Mouse (Mus musculus) neural tube, embryonic 15.5 days (tissue): ENCODE measurements at regions not wholly inside any gene's neighbourhood (a gene's known extent, or its start where the extent isn't known, plus 50 kb on each side); places are given as distances from the start of the nearest gene placed in this dataset.

Experiments
- ATAC-seq: fragments of 200-750 bp; cut with Nextera tagmentation; 2 replicates; pipeline ENCODE4 v1.8.0; 2017; ENCODE audit warnings: mild to moderate bottlenecking, moderate TSS enrichment, moderate library complexity; ENCODE audit not compliant: low FRiP score
- H3K27ac ChIP-seq: fragments of 300-500 bp; sonication (generic); replicated peaks from 2 replicates; pipeline ENCODE4 v1.5.1; 2015; ENCODE audit warnings: mild to moderate bottlenecking, inconsistent platforms
- H3K27me3 ChIP-seq: fragments of 300-500 bp; sonication (generic); replicated peaks from 2 replicates; pipeline ENCODE4 v1.6.1; 2015; ENCODE audit warnings: inconsistent platforms
- H3K36me3 ChIP-seq: fragments of 300-500 bp; sonication (generic); 2 replicates; pipeline ENCODE4 v1.6.1; 2015; ENCODE audit warnings: inconsistent platforms
- H3K4me1 ChIP-seq: fragments of 300-500 bp; sonication (generic); 2 replicates; pipeline ENCODE4 v1.6.1; 2015; ENCODE audit warnings: inconsistent platforms
- H3K4me2 ChIP-seq: fragments of 300-500 bp; sonication (generic); 2 replicates; pipeline ENCODE4 v1.6.1; 2015; ENCODE audit warnings: inconsistent platforms, mild to moderate bottlenecking, moderate library complexity
- H3K4me3 ChIP-seq: fragments of 300-500 bp; sonication (generic); replicated peaks from 2 replicates; pipeline ENCODE4 v1.5.1; 2015; ENCODE audit warnings: mild to moderate bottlenecking, inconsistent platforms
- H3K9ac ChIP-seq: fragments of 300-500 bp; sonication (generic); replicated peaks from 2 replicates; pipeline ENCODE4 v1.6.1; 2015; ENCODE audit warnings: mild to moderate bottlenecking, inconsistent platforms
- H3K9me3 ChIP-seq: fragments of 300-500 bp; sonication (generic); replicated peaks from 2 replicates; pipeline ENCODE4 v1.6.1; 2016; ENCODE audit warnings: inconsistent platforms
- WGBS: fragments of 180-500 bp; shearing (Covaris S2); methylation state at CpG from one replicate; pipeline ENCODE4 v1.1.7; 2015; ENCODE audit warnings: mixed read lengths; 5-methylcytosine and 5-hydroxymethylcytosine counted together

DNA sequence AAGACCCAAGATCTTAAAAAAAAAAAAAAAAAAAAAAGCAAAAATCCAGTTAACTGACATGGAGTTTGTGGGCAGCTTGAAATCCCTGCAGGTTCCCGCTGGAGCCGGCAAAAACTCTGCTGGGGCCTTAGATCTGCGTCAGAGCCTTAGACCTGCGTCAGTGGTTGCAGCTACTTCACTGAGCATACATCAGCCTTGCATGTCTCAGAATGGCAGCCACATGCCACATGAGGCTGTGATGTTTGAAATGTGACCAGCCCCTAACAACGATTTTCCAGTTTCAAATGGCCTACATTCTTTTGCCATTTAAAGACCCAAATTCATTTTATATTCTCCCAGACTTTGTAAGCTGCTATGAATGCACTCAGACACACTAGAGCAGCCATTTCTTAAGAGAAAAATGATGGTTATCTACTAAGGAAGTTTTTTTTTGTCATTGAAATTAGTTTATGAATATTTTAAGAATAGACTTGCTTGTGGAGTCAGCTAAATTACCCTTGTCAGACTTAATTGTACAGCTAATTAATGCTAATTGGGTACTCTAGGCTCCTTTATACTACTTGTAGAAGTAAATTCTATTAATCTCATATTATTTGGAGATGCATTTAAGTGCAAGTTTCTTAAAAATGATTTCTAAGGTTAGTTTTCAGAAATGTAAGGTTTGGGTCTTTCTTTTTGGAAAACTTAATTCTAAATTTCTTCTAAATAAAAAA is 70.8 kb downstream of the Toporsl start:
- no peaks in the 10 kb centered on the region for H3K4me1 ChIP-seq
- H3K9me3 ChIP-seq, result no peaks in the 10 kb centered on the region
- no peaks in the 10 kb centered on the region for H3K27me3 ChIP-seq
- no peak overlapping the region for H3K4me3 ChIP-seq
- H3K27ac ChIP-seq, result no peak overlapping the region
- H3K4me2 ChIP-seq, result no peak overlapping the region
- 86% methylated on average over 5 of the region's 5 CpGs for WGBS
- no peaks in the 10 kb centered on the region for H3K36me3 ChIP-seq
- ATAC-seq, result no peak
- no peak overlapping the region for H3K9ac ChIP-seq

DNA sequence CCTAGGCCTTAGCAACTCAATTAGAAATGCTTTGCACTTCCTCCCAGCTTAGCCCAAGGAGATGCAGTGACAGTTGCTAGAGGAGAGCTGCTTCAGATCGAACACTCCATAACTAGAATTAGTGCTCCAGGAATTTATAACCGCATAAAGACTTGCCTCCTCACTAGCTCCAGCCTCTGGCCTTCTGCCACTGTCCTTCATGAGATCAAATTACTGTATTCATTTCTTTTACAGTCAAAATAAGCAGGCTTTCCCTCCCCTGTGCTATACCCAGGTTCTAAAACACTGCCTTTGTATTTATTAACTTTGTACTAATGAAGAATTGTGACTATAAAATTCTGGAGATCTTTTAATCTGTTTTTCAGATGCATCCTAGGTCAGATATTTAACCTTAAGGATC is 104.8 kb upstream of the Olfr275 start:
- H3K36me3 ChIP-seq, result no peaks in the 10 kb centered on the region
- no peak overlapping the region for H3K9ac ChIP-seq
- no peak overlapping the region for H3K4me2 ChIP-seq
- no peaks in the 10 kb centered on the region for H3K9me3 ChIP-seq
- 60% methylated on average over 2 of the region's 2 CpGs for WGBS
- ATAC-seq, result no peak
- H3K27me3 ChIP-seq, result no peaks in the 10 kb centered on the region
- H3K4me3 ChIP-seq, result no peak overlapping the region
- no peak overlapping the region for H3K27ac ChIP-seq
- H3K4me1 ChIP-seq, result no peaks in the 10 kb centered on the region

DNA sequence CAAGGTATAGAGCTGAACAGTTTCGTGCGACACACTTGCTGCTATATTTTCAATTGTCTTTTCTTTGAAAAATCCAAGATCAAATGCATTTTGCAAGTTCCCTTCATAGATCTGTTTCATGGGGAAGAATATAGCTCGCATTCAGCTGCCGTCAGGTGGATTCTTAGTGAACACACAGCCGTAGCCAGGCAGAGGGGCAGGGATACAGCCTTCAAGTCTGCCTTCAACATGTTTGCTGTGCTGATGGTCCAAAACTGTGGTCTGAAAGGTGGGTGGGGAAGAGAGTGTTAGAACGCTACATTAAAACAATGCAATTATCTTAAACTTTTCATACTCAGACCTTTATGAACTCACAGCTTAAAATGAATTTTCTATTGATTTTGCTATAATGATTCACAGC is 88.2 kb upstream of the Olfr275 start:
- ATAC-seq, result peak; percentile 83; the same call in 1 of the 2 replicates
- no peak overlapping the region for H3K4me3 ChIP-seq
- 66% methylated on average over 6 of the region's 6 CpGs for WGBS
- H3K9ac ChIP-seq, result no peak overlapping the region
- no peaks in the 10 kb centered on the region for H3K36me3 ChIP-seq
- 0 out of 2 replicates have a peak overlapping the region, but pooled peaks have one; percentile 3 for H3K27ac ChIP-seq
- H3K9me3 ChIP-seq, result no peaks in the 10 kb centered on the region
- H3K27me3 ChIP-seq, result no peaks in the 10 kb centered on the region
- H3K4me2 ChIP-seq, result peak overlapping the region; percentile 46
- 0 out of 2 replicates have a peak, but pooled peaks cover 4% of the 10 kb centered on the region for H3K4me1 ChIP-seq

- no peaks in the 10 kb centered on the region for H3K36me3 ChIP-seq
- ATAC-seq, result peak; percentile 92
- WGBS, result 23% methylated on average over 14 of the region's 14 CpGs
- H3K27ac ChIP-seq, result 0 out of 2 replicates have a peak overlapping the region, but pooled peaks have one; percentile 3
- peak overlapping the region; percentile 46 for H3K4me2 ChIP-seq
- 0 out of 2 replicates have a peak, but pooled peaks cover 6% of the 10 kb centered on the region for H3K4me1 ChIP-seq
- H3K4me3 ChIP-seq, result no peak overlapping the region
- H3K27me3 ChIP-seq, result no peaks in the 10 kb centered on the region
- H3K9me3 ChIP-seq, result no peaks in the 10 kb centered on the region
- H3K9ac ChIP-seq, result no peak overlapping the region
Observed at GRCm38 (mm10) chr4:52726625-52727297, 87.6 kb upstream of the Olfr275 start.

DNA sequence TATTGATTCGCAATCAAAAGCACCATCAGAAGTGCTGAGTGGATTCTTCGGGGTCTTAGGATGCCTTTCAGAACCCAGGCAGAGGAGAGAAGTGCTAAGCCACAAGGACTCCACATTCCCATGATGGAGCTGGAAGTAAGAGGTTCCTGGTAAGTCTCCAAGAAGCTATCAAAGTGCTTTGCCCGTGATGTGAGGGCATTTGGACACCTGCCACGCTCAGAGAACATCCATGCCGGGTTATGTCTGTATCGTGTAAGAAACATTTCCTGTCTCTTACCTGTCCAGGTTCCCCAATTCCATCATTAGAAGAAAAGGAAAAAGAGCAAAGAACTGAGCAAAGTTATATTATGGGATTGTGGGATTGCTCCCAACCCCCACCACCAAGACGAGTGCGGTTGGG is 81.3 kb upstream of the Olfr275 start:
- Histone ChIP-seq H3K4me3 (no peak overlapping the region), H3K27ac (no peak overlapping the region), H3K9ac (no peak overlapping the region), H3K36me3 (no peaks in the 10 kb centered on the region), H3K4me1 (0 out of 2 replicates have a peak, but pooled peaks cover 7% of the 10 kb centered on the region), H3K4me2 (no peak overlapping the region), H3K27me3 (no peaks in the 10 kb centered on the region), H3K9me3 (no peaks in the 10 kb centered on the region)
- WGBS, result 93% methylated on average over 8 of the region's 8 CpGs
- no peak for ATAC-seq

DNA sequence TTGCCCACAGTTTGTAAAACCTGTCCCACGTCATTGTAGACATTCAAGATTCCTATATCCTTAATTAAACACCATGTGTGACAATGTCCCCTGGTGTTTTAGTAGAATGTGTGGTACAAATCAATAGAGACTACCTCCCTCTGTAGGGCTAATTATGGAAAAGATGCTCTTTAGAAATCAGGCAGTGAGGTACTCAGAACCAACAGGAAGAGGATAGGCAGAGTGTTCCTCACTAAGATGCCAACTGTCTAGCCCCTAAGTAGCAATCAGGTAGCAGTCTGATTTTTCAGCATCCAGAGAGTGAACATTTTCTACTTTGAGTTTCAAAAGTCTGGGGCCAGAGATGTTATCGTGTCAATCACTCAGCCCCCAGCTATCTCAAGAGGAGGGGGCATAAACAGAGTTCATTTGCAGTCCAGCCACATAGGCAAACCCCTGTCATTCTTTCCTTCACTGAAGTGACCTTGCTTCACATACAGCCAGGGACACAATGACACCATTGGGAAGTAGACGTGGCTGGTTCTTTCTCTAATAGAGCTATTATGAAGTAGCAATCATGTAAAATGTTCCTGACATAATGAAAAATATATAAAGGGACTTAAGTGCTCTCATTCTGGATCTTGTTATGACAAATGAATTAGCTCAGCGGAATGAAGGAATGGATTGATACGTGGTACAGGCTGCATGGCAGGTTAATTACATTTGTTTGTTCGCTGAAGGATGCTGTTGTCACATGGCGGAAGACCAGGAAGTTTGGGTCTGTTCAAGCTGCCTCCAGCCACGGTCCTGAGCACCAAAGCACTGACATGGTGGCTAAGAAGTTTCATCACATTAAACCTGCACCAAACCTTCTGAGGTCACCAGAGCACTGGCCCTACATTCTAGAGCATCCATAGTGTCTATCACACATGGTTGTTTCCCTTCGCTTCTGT is 74.6 kb upstream of the Olfr275 start:
- no peaks in the 10 kb centered on the region for H3K27me3 ChIP-seq
- ATAC-seq, result no peak
- H3K9ac ChIP-seq, result no peak overlapping the region
- H3K4me1 ChIP-seq, result no peaks in the 10 kb centered on the region
- 66% methylated on average over 9 of the region's 9 CpGs for WGBS
- H3K9me3 ChIP-seq, result no peaks in the 10 kb centered on the region
- no peaks in the 10 kb centered on the region for H3K36me3 ChIP-seq
- no peak overlapping the region for H3K4me3 ChIP-seq
- no peak overlapping the region for H3K27ac ChIP-seq
- H3K4me2 ChIP-seq, result no peak overlapping the region

GRCm38 (mm10) chr4:52752838-52753509 is 61.4 kb upstream of the Olfr275 start:
- ATAC-seq, result peak; percentile 69; the same call in 1 of the 2 replicates
- no peaks in the 10 kb centered on the region for H3K36me3 ChIP-seq
- WGBS, result 38% methylated on average over 8 of the region's 8 CpGs

More at GRCm38 (mm10) chr4:52752838-52753509, 61.4 kb upstream of the Olfr275 start:
- H3K4me1 ChIP-seq, result no peaks in the 10 kb centered on the region
- H3K27ac ChIP-seq, result no peak overlapping the region
- no peak overlapping the region for H3K4me3 ChIP-seq
- no peak overlapping the region for H3K4me2 ChIP-seq
- no peaks in the 10 kb centered on the region for H3K9me3 ChIP-seq
- H3K9ac ChIP-seq, result no peak overlapping the region
- no peaks in the 10 kb centered on the region for H3K27me3 ChIP-seq
